Mouse (Mus musculus) E14TG2a.4 (cell line): ENCODE data around the gene Acot6.

Source experiments
- CTCF ChIP-seq: conservative IDR thresholded peaks from 2 replicates; pipeline ENCODE4 v1.5.1; 2014; ENCODE audit warnings: low read length
- NANOG ChIP-seq: IDR thresholded peaks from 2 replicates; pipeline ENCODE4 v1.6.1; 2014; ENCODE audit warnings: borderline replicate concordance, low read length, mixed read lengths
- POU5F1 ChIP-seq: IDR thresholded peaks from 2 replicates; pipeline ENCODE4 v1.6.1; 2014; ENCODE audit warnings: low read length, borderline replicate concordance

DNA sequence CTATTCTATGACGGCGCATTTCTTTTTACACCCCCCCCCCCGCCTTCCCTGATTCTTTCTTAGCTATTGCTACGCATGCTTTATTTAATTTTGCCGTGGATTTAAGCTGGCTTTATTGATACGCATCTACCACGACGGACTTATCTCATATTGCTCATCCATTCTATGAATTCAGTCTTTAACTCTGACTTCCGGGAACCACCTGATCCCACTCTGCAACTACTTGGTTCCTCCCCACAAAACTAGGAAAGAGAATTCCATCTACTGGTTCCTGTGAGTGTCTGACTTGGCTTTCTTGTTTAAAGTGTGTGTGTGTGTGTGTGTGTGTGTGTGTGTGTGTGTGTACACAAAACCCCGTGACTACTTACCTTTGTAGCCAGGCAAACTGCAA lies 48.2 kb downstream of the Acot6 start:
- no peak for TF ChIP-seq CTCF
- no peak for TF ChIP-seq POU5F1
- TF ChIP-seq NANOG = no peak
